Mouse (Mus musculus) activated CD4-positive, CD25-positive, alpha-beta regulatory T cell, adult 9 weeks (primary cell): Measurements from ENCODE around the gene Prl7c1. TPM values are rescaled to one million over a fixed set of nuclear protein-coding genes. Genes with fewer than 3 reads are reported as not detected.

Experiments
- polyA plus RNA-seq: library from polyadenylated mRNA; unstranded; fragments of 100-300 nt; shearing (Covaris generic); gene quantifications from one replicate; pipeline ENCODE4 v1.2.1, GENCODE M21; 2017

The Prl7c1 gene
- polyA plus RNA-seq: not detected

GRCm38 (mm10) chr13:27780704-27781103, at the start of gene Prl7c1:
Prl7c1 (minus strand) TSS chr13:27780804.

GRCm38 (mm10) chr13:27801354-27801753, 20.8 kb upstream of the Prl7c1 start, which contains the start of gene Prl2a1:
Prl2a1 (plus strand) TSS chr13:27801654.

Other genes starting within 250 kb of the Prl7c1 start
- gene Prl8a9, start 216.2 kb downstream of the Prl7c1 start, polyA plus RNA-seq: not detected
- not detected for gene Prl8a1, start 198.6 kb downstream of the Prl7c1 start, polyA plus RNA-seq
- not detected for gene Prl7b1, start 170.2 kb downstream of the Prl7c1 start, polyA plus RNA-seq
- not detected for gene Prl7a1, start 138.3 kb downstream of the Prl7c1 start, polyA plus RNA-seq
- not detected for gene Prl7a2, start 112.8 kb downstream of the Prl7c1 start, polyA plus RNA-seq
- not detected for gene Prl7d1, start 64.1 kb downstream of the Prl7c1 start, polyA plus RNA-seq
- not detected for gene Prl2a1, start 20.9 kb upstream of the Prl7c1 start, polyA plus RNA-seq
- gene Prl2c1, start 68.5 kb upstream of the Prl7c1 start, polyA plus RNA-seq: not detected
- not detected for gene Prl4a1, start 235.4 kb upstream of the Prl7c1 start, polyA plus RNA-seq